Mouse (Mus musculus): ENCODE results near the gene Dzip1.

DNA sequence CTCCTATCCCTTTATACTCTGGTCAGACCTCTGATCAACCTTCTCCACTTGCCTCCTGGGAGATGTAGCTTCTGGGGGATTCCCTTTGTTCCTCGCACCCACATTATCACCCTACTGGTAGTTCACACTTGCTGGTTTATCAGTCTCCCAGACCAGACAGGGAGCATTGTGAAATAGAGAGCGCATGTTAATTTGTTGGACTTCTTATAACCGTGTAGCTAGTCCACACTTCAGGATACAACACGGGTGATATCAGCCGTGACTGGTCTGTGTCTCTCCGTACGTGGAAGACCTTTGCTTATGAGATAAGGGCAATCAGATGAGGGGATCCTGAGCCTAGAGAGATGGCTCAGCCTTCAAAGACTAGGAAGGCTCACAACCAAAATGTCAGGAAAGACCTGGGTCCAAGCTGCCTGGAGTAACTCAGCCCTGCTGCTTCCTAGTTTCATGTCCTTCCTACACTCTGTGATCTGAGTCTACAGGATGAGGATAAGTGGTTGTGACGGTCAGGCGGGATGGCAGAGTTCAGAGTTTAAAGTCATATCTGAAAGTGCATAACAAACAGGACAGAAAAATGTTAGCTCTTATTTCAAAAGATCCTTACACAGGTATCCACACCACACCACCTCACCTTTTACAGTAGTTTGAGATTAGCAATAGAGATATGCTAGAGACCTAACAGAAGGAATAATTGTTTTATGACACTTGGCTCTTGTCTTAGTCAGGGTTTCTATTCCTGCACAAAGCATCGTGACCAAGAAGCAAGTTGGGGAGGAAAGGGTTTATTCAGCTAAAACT, 59.0 kb downstream of the Dzip1 start:
- TF ChIP-seq CTCF (IDR thresholded peaks at IDR 0.05; ENCODE audit: borderline replicate concordance, control insufficient read depth, extremely low read depth, insufficient read depth, low read length, poor library complexity) = no peak
- no peak for TF ChIP-seq POLR2A (IDR thresholded peaks at IDR 0.05; ENCODE audit: control insufficient read depth, extremely low read depth, insufficient read depth, low read length, poor library complexity)

Measured in thymus, adult 2 months (tissue).